ENCODE assay signal across 22 mouse cellular contexts in the genomic region with DNA sequence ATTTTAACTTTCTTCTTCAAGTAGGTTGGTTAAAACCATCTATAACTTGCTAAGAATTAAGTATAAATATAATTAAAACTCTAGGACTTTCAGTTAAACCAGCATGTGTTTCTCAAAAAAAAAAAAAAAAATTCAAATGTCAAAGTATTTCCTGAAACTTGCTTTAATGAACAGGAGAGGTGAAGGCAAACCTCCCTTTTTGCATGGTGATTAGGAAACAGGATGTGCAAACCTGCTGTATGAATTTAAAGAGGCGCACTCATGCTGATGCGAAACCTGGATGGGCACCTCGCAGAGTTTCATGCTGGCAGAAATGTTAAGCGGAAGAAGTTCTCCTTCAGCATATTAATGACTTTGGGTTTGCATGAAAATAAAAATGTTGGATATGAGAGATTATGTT.
"Had no signal": no experiment of that assay in that cellular context is flagged by ENCODE, and none has a peak within 500 bp of the region (broad histone marks: within the 10 kb centered on the region; RNA-seq: fewer than 3 reads in every experiment).

No protein-coding gene starts in this region.

- H3K27ac ChIP-seq: layer of hippocampus, adult 2 months; limb, embryonic 10.5 days; limb, embryonic 13.5 days; liver, embryonic 12.5 days; liver, embryonic 15.5 days; neural tube, embryonic 12.5 days; neural tube, embryonic 15.5 days; stomach, embryonic 15.5 days had no signal

- H3K4me1 ChIP-seq: stomach, embryonic 15.5 days had no signal

- DNase-seq: kidney, adult 9 months; kidney, postnatal 14 days; kidney, postnatal 4 days; layer of hippocampus, adult 9-11 months; liver; lung, adult 2 months; lung, postnatal 14 days; lung, postnatal 4 days; midbrain, embryonic 14.5 days; right cerebral cortex, adult 18-20 months; right cerebral cortex, postnatal 14 days; right cerebral cortex, postnatal 4 days; thymus, postnatal 25 days had no signal

- H3K9ac ChIP-seq: limb, embryonic 13.5 days; liver, embryonic 12.5 days; liver, embryonic 15.5 days; neural tube, embryonic 12.5 days; neural tube, embryonic 15.5 days; stomach, embryonic 15.5 days had no signal

- H3K4me2 ChIP-seq: limb, embryonic 13.5 days; liver, embryonic 12.5 days; liver, embryonic 15.5 days; midbrain, embryonic 11.5 days; neural tube, embryonic 12.5 days; neural tube, embryonic 15.5 days; stomach, embryonic 15.5 days had no signal

- ATAC-seq: liver, embryonic 12.5 days had no signal

- H3K9me3 ChIP-seq: limb, embryonic 10.5 days; limb, embryonic 13.5 days; liver, embryonic 12.5 days; liver, embryonic 15.5 days; neural tube, embryonic 12.5 days; neural tube, embryonic 15.5 days; stomach, embryonic 15.5 days had no signal

- H3K36me3 ChIP-seq: limb, embryonic 10.5 days; limb, embryonic 13.5 days; liver, embryonic 12.5 days; liver, embryonic 15.5 days; neural tube, embryonic 12.5 days; neural tube, embryonic 15.5 days; stomach, embryonic 15.5 days had no signal

- H3K4me3 ChIP-seq: layer of hippocampus, adult 2 months; limb, embryonic 10.5 days; limb, embryonic 13.5 days; liver, embryonic 12.5 days; liver, embryonic 15.5 days; neural tube, embryonic 12.5 days; neural tube, embryonic 15.5 days; stomach, embryonic 15.5 days had no signal

- H3K27me3 ChIP-seq: limb, embryonic 13.5 days; liver, embryonic 12.5 days; liver, embryonic 15.5 days; neural tube, embryonic 12.5 days; neural tube, embryonic 15.5 days; stomach, embryonic 15.5 days had no signal
